Comparison of ENCODE assay signal across 7 mouse cellular contexts in the genomic region with DNA sequence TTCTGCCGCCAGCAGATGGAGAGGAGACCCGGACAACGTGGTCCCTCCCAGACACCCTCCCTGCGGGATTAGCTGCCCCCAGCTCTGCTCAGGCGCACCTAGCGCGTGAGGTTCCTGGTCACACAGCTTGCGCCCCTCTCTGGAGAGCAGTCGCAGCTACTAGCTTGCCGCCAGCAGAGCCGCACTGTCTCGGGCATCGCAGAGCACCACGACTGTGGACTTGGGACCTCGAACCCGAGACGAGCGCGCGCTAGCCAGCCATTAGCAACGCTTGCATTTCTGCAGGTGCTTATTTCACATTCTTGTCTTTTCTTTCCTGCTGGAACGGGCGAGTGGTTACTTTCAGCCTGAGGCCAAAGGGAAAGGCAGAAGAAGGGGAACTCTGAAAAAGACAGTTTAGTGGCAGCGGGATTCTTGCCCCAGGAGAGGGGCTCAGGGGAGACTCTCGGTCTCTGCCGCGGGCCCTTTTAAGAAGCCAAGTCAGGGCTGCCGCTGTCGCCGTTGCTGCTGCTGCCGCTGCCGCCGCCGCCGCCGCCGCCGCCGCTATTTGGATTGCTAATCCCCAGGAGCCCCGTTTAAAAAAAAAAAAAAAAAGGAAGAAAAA. TPM values are rescaled to one million over a fixed set of nuclear protein-coding genes. Genes with fewer than 3 reads are reported as not detected.
DNase-seq lines count a peak whose midpoint lies in the region; ATAC-seq lines count a peak whose summit lies in the region.

No protein-coding gene starts in this region.

- H3K36me3 ChIP-seq in embryonic facial prominence, embryonic 10.5 days (replicated peaks): no peaks in the 10 kb centered on the region
- H3K36me3 ChIP-seq in intestine, embryonic 16.5 days (ENCODE audit: control insufficient read depth, insufficient read depth, low read length): no peaks in the 10 kb centered on the region
- H3K36me3 ChIP-seq in limb, embryonic 10.5 days: peaks cover 10% of the 10 kb centered on the region
- no peaks in the 10 kb centered on the region for H3K36me3 ChIP-seq in midbrain, embryonic 10.5 days

- no peaks in the 10 kb centered on the region for H3K9me3 ChIP-seq in embryonic facial prominence, embryonic 10.5 days
- H3K9me3 ChIP-seq in intestine, embryonic 16.5 days (ENCODE audit: control insufficient read depth, low read length): no peaks in the 10 kb centered on the region
- H3K9me3 ChIP-seq in limb, embryonic 10.5 days (replicated peaks): no peaks in the 10 kb centered on the region
- H3K9me3 ChIP-seq in midbrain, embryonic 10.5 days (replicated peaks): no peaks in the 10 kb centered on the region

- H3K27me3 ChIP-seq in embryonic facial prominence, embryonic 10.5 days (replicated peaks; ENCODE audit: low read depth, poor library complexity, severe bottlenecking): peaks cover 93% of the 10 kb centered on the region
- H3K27me3 ChIP-seq in intestine, embryonic 16.5 days (replicated peaks; ENCODE audit: control insufficient read depth, insufficient read depth, low read length): peaks cover 13% of the 10 kb centered on the region; the same call in 1 of the 2 replicates
- peaks cover 84% of the 10 kb centered on the region for H3K27me3 ChIP-seq in limb, embryonic 10.5 days (ENCODE audit: low read depth, poor library complexity, severe bottlenecking)
- peaks cover 67% of the 10 kb centered on the region for H3K27me3 ChIP-seq in midbrain, embryonic 10.5 days (ENCODE audit: low read depth, poor library complexity, severe bottlenecking)

- peak overlapping the region; percentile 78 for H3K9ac ChIP-seq in intestine, embryonic 16.5 days (ENCODE audit: low read depth, low read length)

- peak overlapping the region; percentile 86 for H3K27ac ChIP-seq in embryonic facial prominence, embryonic 10.5 days (replicated peaks)
- H3K27ac ChIP-seq in intestine, embryonic 16.5 days (ENCODE audit: low read length): peak overlapping the region; percentile 31; the same call in 1 of the 2 replicates
- H3K27ac ChIP-seq in limb, embryonic 10.5 days: peak overlapping the region; percentile 90
- H3K27ac ChIP-seq in midbrain, embryonic 10.5 days (replicated peaks): peak overlapping the region; percentile 86

- peak; percentile 67 for DNase-seq in adrenal gland, postnatal 25 days
- DNase-seq in embryonic facial prominence, embryonic 10.5 days (ENCODE audit: low spot score): peak; percentile 76
- DNase-seq in limb, embryonic 10.5 days (ENCODE audit: low spot score): peak; percentile 79
- DNase-seq in midbrain, embryonic 10.5 days (ENCODE audit: low spot score): peak; percentile 80
- peak; percentile 54 for DNase-seq in right cerebral cortex, postnatal 4 days

- peak overlapping the region; percentile 98 for H3K4me2 ChIP-seq in intestine, embryonic 16.5 days (ENCODE audit: low read depth, low read length)

- peaks cover 25% of the 10 kb centered on the region for H3K4me1 ChIP-seq in embryonic facial prominence, embryonic 10.5 days
- H3K4me1 ChIP-seq in intestine, embryonic 16.5 days (ENCODE audit: control insufficient read depth, insufficient read depth, low read length): peaks cover 4% of the 10 kb centered on the region
- peaks cover 33% of the 10 kb centered on the region for H3K4me1 ChIP-seq in limb, embryonic 10.5 days
- H3K4me1 ChIP-seq in midbrain, embryonic 10.5 days: peaks cover 26% of the 10 kb centered on the region

- under 1% methylated on average over 40 of the region's 40 CpGs for WGBS in embryonic facial prominence, embryonic 10.5 days
- WGBS in intestine, embryonic 16.5 days: under 1% methylated on average over 40 of the region's 40 CpGs
- WGBS in limb, embryonic 10.5 days: 0% methylated on average over 40 of the region's 40 CpGs
- WGBS in midbrain, embryonic 10.5 days: under 1% methylated on average over 40 of the region's 40 CpGs

- ATAC-seq in granulocyte monocyte progenitor cell, adult 5-6 weeks (replicated peaks; ENCODE audit: poor library complexity, severe bottlenecking): peak; percentile 53
- ATAC-seq in intestine, embryonic 16.5 days: peak; percentile 90

- H3K4me3 ChIP-seq in embryonic facial prominence, embryonic 10.5 days: peak overlapping the region; percentile 74
- peak overlapping the region; percentile 82 for H3K4me3 ChIP-seq in intestine, embryonic 16.5 days (ENCODE audit: low read length)
- peak overlapping the region; percentile 78 for H3K4me3 ChIP-seq in limb, embryonic 10.5 days
- H3K4me3 ChIP-seq in midbrain, embryonic 10.5 days: peak overlapping the region; percentile 71

RNA-seq across cellular contexts. Expression of a gene that starts 11.8 kb away (rescaled TPM):
- total RNA-seq in adrenal gland, postnatal 25 days (2021): 28.9 and 31.9 TPM in 2 replicates
- polyA plus RNA-seq in embryonic facial prominence, embryonic 10.5 days (2016; fragmentation: Nextera tagmentation; extraction: Ambion mirVana): 13.7 and 15.7 TPM in 2 replicates
- total RNA-seq in granulocyte monocyte progenitor cell, adult 5-6 weeks (2014; fragmentation: Nextera tagmentation): 334 and 343 TPM in 2 replicates
- 231 and 233 TPM in 2 replicates for total RNA-seq in granulocyte monocyte progenitor cell, adult 5-6 weeks (2017)
- polyA plus RNA-seq in intestine, embryonic 16.5 days (2015; fragmentation: Nextera tagmentation; extraction: Ambion mirVana): 12.6 and 14.6 TPM in 2 replicates
- polyA plus RNA-seq in limb, embryonic 10.5 days (2016; fragmentation: Nextera tagmentation; extraction: Ambion mirVana): 29.3 and 30.6 TPM in 2 replicates
- polyA plus RNA-seq in midbrain, embryonic 10.5 days (2016; fragmentation: Nextera tagmentation; extraction: Ambion mirVana): 18.7 and 19.3 TPM in 2 replicates

RNA-seq across cellular contexts. Expression of a gene that starts 58.0 kb away (rescaled TPM):
- 85.6 and 105 TPM in 2 replicates for total RNA-seq in adrenal gland, postnatal 25 days (2021)
- 44.4 and 44.9 TPM in 2 replicates for polyA plus RNA-seq in embryonic facial prominence, embryonic 10.5 days (2016; fragmentation: Nextera tagmentation; extraction: Ambion mirVana)
- 45.1 and 45.5 TPM in 2 replicates for total RNA-seq in granulocyte monocyte progenitor cell, adult 5-6 weeks (2014; fragmentation: Nextera tagmentation)
- 57.4 and 64.1 TPM in 2 replicates for total RNA-seq in granulocyte monocyte progenitor cell, adult 5-6 weeks (2017)
- 53.2 and 54.8 TPM in 2 replicates for polyA plus RNA-seq in intestine, embryonic 16.5 days (2015; fragmentation: Nextera tagmentation; extraction: Ambion mirVana)
- polyA plus RNA-seq in limb, embryonic 10.5 days (2016; fragmentation: Nextera tagmentation; extraction: Ambion mirVana): 39.2 and 47.8 TPM in 2 replicates
- 47.4 and 49.9 TPM in 2 replicates for polyA plus RNA-seq in midbrain, embryonic 10.5 days (2016; fragmentation: Nextera tagmentation; extraction: Ambion mirVana)

RNA-seq across cellular contexts. Expression of a gene that starts 58.6 kb away (rescaled TPM):
- total RNA-seq in adrenal gland, postnatal 25 days (2021): not detected in 2 replicates
- polyA plus RNA-seq in embryonic facial prominence, embryonic 10.5 days (2016; fragmentation: Nextera tagmentation; extraction: Ambion mirVana): 1.1 and 1.6 TPM in 2 replicates
- total RNA-seq in granulocyte monocyte progenitor cell, adult 5-6 weeks (2014; fragmentation: Nextera tagmentation): not detected in 2 replicates
- total RNA-seq in granulocyte monocyte progenitor cell, adult 5-6 weeks (2017): 0.98 TPM in 1 of 2 replicates, not detected in the other
- 1.0 and 1.6 TPM in 2 replicates for polyA plus RNA-seq in intestine, embryonic 16.5 days (2015; fragmentation: Nextera tagmentation; extraction: Ambion mirVana)
- polyA plus RNA-seq in limb, embryonic 10.5 days (2016; fragmentation: Nextera tagmentation; extraction: Ambion mirVana): 1.8 and 3.4 TPM in 2 replicates
- 1.1 and 1.6 TPM in 2 replicates for polyA plus RNA-seq in midbrain, embryonic 10.5 days (2016; fragmentation: Nextera tagmentation; extraction: Ambion mirVana)

Comparison
In these comparisons a context has a peak if more than half of its experiments do, and no peak if none do; other contexts are left out.
1. Peak in every context shown above with its lines: DNase-seq, ATAC-seq, H3K4me3 ChIP-seq and H3K27ac ChIP-seq.
2. H3K27ac ChIP-seq: peak in every context shown above with its lines; median percentile 90 in limb, embryonic 10.5 days; 86 in embryonic facial prominence, embryonic 10.5 days; 86 in midbrain, embryonic 10.5 days; 31 in intestine, embryonic 16.5 days.